Mouse (Mus musculus) liver, adult (tissue): ENCODE data around the gene Cdc42ep5.

Source experiments
- GATA4 ChIP-seq: IDR thresholded peaks from 2 replicates; pipeline ENCODE4 v1.6.1; 2014; ENCODE audit warnings: mild to moderate bottlenecking, low read length; ENCODE audit not compliant: insufficient replicate concordance

Cdc42ep5 gene

GRCm38 (mm10) chr7:4136771-4137531 lies 27.7 kb downstream of the Cdc42ep5 start, which contains the start of gene Leng8:
Leng8 (plus strand) TSS chr7:4137039.
- TF ChIP-seq GATA4, result peak; percentile 26; the same call in 1 of the 2 replicates

- TF ChIP-seq GATA4, result no peak
Measured at GRCm38 (mm10) chr7:4136404-4136770, 28.3 kb downstream of the Cdc42ep5 start.

GRCm38 (mm10) chr7:4134911-4135310 lies 29.7 kb downstream of the Cdc42ep5 start:
- TF ChIP-seq GATA4, result no peak

DNA sequence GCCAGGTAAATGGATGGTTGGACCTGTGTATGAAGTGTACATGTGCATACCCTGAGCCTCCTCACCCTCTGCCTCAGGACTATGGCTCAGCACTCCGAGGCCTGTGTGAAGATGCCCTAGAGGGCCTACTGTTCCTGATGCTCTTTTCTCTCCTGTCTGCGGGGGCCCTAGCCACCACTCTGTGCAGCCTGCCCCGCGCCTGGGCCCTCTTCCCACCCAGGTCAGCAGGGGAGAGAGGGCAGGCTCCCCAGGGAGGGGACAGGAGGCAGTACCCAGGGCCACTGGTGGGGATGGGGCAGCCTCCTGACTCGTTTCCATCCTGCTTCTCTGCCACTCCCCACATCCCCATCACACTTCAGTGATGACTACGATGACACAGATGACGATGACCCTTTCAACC lies 31.7 kb downstream of the Cdc42ep5 start:
- TF ChIP-seq GATA4, result no peak

DNA sequence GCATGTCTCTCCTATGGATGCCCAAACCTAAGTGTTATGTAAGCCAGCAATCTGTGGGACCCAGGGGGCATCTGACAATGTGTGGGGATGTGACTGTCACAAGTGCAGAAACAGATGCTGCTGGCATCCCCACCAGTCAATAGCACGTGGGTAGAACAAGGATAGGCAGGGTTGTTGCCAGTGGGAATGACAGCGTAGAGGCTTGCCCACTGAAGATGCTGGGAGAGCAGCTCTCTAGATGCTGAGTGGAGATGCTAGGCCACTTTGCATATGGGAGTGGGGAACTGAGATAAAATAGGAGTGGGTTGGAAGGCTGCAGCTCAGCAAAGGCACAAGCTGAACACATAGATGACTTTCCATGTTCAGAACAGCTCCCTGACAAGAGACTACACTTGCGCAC lies 32.1 kb downstream of the Cdc42ep5 start:
- no peak for TF ChIP-seq GATA4

GRCm38 (mm10) chr7:4131964-4132363 lies 32.7 kb downstream of the Cdc42ep5 start:
- no peak for TF ChIP-seq GATA4

DNA sequence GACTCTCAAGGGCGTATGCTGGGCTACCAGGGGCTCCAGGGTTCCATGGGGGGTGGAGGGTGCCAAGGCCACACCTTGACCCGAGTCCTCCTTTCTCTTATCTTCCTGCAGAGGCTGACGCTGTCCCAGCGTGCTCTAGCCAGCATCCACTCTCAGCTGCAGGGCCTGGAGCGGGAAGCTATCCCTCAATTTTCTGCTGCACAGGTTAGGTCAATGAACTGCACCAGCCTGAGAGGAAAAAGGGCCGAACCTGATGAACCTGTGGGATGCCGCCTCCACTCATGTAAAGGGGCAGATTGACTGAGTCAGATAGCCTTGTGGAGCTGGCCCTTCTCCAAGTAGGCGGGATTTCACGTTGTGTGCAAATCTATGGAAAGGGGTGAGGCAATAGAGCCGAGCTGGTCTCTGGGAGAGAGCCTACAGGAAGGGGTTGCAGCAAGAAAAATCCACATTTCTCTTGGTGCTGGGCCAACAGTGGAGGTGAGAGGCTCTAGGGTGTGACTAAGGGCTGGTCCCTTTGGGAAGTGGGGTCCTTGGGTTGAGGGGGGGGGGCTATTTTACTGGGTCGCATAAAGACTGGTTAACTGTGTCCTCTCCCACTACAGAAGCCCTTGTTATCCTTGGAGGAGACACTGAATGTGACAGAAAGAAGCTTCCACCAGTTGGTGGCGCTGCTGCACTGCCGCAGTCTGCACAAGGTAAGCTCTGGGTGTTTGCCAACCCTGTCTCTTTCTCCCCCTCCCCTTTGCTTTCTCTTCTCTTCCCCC lies 33.8 kb downstream of the Cdc42ep5 start:
- no peak for TF ChIP-seq GATA4

DNA sequence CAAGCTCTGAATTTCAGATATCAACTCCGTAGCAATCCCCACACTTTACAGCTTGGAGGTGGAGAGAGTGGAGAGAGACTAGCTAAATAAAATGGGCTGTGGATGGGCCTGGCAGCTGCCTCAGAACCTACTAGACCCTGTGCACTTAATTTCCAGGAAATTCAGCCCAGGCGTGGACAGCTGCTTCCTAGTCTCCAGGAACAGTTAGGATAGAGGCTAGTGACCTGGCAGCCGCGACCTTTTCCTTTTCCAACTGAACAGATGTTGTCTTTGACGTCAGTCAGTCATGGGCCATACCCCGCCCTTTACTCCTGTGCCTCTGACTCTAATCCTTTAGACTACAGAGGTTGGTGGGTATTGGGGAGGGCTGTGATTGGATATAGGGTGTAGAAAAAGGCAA lies 35.8 kb downstream of the Cdc42ep5 start:
- no peak for TF ChIP-seq GATA4

GRCm38 (mm10) chr7:4127894-4128293 lies 36.8 kb downstream of the Cdc42ep5 start:
- TF ChIP-seq GATA4, result no peak

DNA sequence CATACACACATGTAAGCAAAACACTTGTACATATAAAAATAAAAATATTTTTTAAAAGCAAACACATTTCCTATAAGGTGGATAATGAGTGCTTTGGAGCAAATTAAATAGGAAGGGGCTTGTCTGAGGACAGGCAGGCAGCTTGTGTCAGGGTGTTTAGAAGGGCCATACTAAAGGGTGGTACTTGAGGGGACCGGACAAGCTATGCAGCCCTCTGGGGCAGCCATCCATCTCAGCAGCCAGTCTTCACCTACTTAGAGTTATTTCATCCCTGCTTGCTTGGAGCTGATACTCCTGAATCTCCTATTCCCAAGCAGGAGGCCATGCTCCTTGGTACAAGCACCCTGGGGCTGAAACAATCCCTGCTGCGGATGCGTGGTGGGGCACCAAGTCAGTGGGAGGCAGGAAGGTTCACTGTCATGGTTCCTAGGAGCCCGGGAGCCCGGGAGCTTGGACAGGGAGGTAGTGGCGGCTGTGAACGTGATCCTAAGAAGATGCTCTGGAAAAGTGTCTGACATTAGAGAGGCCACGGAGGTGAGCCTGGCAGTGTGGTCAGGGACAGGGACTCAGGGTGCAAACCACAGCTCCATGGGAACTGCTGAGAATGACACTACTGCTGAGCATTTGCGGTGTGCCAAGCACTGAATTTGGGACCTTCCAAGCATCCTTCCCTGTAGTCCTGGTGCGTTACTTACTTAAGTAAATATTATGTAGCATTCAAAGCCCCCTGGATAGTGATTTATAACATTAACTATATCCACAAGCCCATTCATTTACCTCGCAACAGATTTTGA lies 37.5 kb downstream of the Cdc42ep5 start:
- no peak for TF ChIP-seq GATA4

DNA sequence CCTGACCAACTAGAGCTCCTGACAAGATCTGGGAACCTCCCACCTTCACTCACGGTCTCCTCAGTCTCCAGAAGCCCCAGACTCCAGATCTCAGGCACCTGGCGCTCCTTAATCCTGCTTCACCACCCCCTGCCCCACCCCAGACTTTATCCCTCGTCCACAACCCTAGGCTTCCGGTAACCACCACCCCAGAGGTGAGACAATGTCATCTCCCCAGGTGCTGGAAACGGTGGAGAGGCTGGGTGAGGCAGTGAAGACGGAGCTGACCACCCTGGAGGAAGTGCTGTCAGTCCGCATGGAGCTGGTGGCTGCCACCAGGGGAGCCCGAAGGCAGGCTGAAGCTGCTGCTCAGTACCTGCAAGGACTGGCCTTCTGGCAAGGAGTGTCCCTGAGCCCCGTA lies 39.4 kb downstream of the Cdc42ep5 start:
- TF ChIP-seq GATA4, result no peak

DNA sequence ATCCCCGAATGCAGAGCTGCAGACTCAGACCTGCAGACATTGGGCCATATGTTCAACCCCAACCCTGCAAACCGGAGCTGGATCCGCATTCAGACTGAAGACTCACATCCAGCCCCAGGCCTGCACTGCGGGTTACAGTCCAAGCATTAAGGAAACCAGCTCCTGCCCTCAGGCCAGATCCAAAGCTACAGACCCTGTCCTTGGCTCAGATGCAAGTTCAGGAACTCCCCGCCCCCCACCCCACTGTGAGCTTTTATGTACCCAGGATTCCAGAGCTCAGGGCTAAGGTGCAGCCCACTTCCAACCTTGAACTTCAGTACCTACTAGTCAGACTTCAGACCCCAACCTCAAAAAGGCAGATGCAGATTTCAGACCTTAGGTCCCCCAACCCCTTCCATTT lies 39.8 kb downstream of the Cdc42ep5 start:
- TF ChIP-seq GATA4, result no peak

- TF ChIP-seq GATA4, result no peak
Measured at GRCm38 (mm10) chr7:4124315-4124759, 40.3 kb downstream of the Cdc42ep5 start.

DNA sequence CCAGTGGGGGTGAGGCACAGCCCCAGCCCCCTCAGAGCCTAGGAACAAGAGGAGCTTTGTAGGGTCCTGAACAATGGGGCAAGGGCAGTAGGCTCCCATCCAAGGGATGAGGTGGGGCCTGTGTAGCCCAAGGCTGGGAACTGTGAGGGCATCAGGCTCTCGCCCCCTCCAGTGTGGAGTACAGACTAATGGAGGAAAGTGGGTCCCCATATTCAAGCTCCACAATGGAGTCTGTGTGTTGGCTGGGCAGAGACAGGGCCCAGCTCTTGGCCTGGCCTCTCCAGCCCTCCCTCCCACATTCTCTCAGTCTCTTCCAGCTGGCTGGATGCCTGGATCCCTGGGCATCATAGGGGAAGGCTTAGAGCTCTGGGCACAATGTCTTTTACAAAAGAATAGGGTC lies 40.9 kb downstream of the Cdc42ep5 start:
- TF ChIP-seq GATA4, result no peak

DNA sequence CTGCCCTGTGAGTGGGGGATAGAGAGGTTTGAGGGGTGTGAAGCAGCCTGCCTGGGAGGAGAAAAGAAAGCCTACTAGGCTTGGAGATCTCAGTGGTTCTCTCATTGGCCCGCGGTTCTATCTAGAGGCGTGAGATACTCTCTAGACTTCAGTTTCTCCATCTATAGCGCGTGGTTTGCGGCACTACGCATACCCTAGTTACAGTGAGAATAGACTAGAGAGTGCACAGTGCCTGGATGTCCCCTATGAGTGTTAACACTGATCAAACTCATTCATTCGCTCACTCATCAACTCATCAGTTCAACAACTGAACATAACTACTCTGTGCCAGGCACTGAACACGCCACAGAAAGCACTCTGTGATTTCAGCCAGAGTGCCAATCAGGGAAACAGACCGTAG lies 41.9 kb downstream of the Cdc42ep5 start:
- TF ChIP-seq GATA4, result no peak
